Mouse (Mus musculus) hindbrain, embryonic 10.5 days (tissue): ENCODE measurements around the gene Pgam5. TPM values are rescaled to one million over a fixed set of nuclear protein-coding genes. Genes with fewer than 3 reads are reported as not detected.

Experiments
- DNase-seq: peaks from one replicate; pipeline ENCODE4 v3.0.0-alpha.2; 2017; ENCODE audit warnings: low spot score
- H3K27ac ChIP-seq: fragments of 300-500 bp; sonication (generic); 2 replicates; pipeline ENCODE4 v1.5.1; 2016; ENCODE audit warnings: mild to moderate bottlenecking, moderate library complexity
- H3K27me3 ChIP-seq: fragments of 300-500 bp; sonication (generic); 2 replicates; pipeline ENCODE4 v1.6.1; 2016; ENCODE audit warnings: mild to moderate bottlenecking; ENCODE audit not compliant: poor library complexity, insufficient read depth, severe bottlenecking
- H3K36me3 ChIP-seq: fragments of 300-500 bp; sonication (generic); 2 replicates; pipeline ENCODE4 v1.6.1; 2016; ENCODE audit warnings: mild to moderate bottlenecking, moderate library complexity
- H3K4me1 ChIP-seq: fragments of 300-500 bp; sonication (generic); replicated peaks from 2 replicates; pipeline ENCODE4 v1.6.1; 2016; ENCODE audit warnings: mild to moderate bottlenecking
- H3K4me3 ChIP-seq: fragments of 300-500 bp; sonication (generic); 2 replicates; pipeline ENCODE4 v1.5.1; 2016; ENCODE audit warnings: mild to moderate bottlenecking, moderate library complexity
- H3K9me3 ChIP-seq: fragments of 300-500 bp; sonication (generic); 2 replicates; pipeline ENCODE4 v1.6.1; 2016; ENCODE audit warnings: mild to moderate bottlenecking, moderate library complexity
- WGBS: fragments of 180-500 bp; shearing (Covaris S2); methylation state at CpG from one replicate; pipeline ENCODE4 v1.1.7; 2016; 5-methylcytosine and 5-hydroxymethylcytosine counted together
- polyA plus RNA-seq: library from polyadenylated mRNA; unstranded; fragments of >200 nt; fragmentation: Nextera tagmentation; extraction: Ambion mirVana; gene quantifications from 2 replicates; pipeline ENCODE4 v1.2.1, GENCODE M21; 2016

Gene Pgam5
- polyA plus RNA-seq, 1 experiment from 2014 or later, result 92.7 TPM

DNA sequence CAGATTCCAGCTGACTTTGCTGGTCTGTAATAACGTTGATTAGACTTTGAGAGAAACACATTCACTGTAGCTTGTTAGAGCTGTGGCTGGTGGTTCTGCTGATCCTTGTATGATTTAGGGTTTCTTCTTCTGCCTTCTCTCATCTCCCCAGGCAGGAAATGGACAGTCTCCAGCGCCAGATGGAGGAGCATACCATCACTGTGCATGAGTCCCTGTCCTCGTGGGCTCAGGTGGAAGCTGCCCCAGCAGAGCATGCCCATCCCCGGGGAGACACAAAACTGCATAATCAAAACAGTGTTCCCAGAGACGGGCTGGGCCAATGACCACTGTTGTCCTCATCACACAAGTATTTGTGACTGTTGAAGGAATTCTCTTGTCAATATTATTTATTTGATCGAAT lies 47.0 kb downstream of the Pgam5 start:
- 86% methylated on average over 6 of the region's 6 CpGs for WGBS
- Histone ChIP-seq H3K36me3 (peaks cover 79% of the 10 kb centered on the region), H3K27ac (no peak overlapping the region), H3K4me3 (no peak overlapping the region), H3K27me3 (no peaks in the 10 kb centered on the region), H3K9me3 (no peaks in the 10 kb centered on the region), H3K4me1 (no peaks in the 10 kb centered on the region)
- no peak for DNase-seq

DNA sequence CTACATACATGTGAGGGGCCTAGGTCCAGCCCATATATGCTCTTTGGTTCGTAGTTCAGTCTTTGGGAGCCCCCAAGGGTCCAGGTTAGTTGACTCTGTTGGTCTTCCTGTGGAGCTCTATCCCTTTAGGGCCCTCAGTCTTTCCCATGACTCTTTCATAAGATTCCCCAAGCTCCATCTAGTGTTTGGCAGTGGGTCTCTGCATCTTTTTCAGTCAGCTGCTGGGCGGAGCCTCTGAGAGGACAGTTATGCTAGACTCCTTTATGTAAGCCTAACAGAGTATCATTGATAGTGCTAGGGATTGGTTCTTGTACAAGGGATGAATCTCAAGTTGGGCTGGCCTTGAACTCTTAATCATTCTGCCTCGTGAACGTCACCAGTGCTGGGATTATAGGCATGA lies 49.4 kb downstream of the Pgam5 start:
- H3K4me3 ChIP-seq, result no peak overlapping the region
- DNase-seq, result no peak
- 93% methylated on average over 4 of the region's 4 CpGs for WGBS
- H3K27me3 ChIP-seq, result no peaks in the 10 kb centered on the region
- no peak overlapping the region for H3K27ac ChIP-seq
- H3K36me3 ChIP-seq, result peaks cover 96% of the 10 kb centered on the region
- H3K9me3 ChIP-seq, result no peaks in the 10 kb centered on the region
- no peaks in the 10 kb centered on the region for H3K4me1 ChIP-seq

DNA sequence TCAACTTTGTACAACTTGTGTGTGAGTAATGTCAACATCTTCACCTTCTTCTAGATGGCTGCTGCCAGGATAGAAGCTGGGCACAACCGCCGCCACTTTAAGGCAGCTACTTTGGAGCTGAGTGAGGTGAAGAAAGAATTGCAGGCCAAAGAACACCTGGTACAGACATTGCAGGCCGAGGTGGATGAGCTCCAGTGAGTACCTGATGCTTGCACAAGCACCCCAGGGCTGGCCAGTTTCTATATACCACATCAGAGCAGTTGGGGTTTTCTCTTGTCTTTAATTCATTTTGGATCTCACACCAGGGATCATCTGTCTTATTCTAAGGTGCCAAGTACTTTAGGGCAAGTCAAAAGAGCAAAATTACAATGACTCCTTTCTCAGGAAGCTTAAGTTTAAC lies 52.9 kb downstream of the Pgam5 start:
- Histone ChIP-seq H3K27me3 (no peaks in the 10 kb centered on the region), H3K27ac (no peak overlapping the region), H3K4me1 (no peaks in the 10 kb centered on the region), H3K4me3 (no peak overlapping the region), H3K9me3 (no peaks in the 10 kb centered on the region), H3K36me3 (peaks cover 100% of the 10 kb centered on the region)
- WGBS, result 92% methylated on average over 3 of the region's 3 CpGs
- no peak for DNase-seq

DNA sequence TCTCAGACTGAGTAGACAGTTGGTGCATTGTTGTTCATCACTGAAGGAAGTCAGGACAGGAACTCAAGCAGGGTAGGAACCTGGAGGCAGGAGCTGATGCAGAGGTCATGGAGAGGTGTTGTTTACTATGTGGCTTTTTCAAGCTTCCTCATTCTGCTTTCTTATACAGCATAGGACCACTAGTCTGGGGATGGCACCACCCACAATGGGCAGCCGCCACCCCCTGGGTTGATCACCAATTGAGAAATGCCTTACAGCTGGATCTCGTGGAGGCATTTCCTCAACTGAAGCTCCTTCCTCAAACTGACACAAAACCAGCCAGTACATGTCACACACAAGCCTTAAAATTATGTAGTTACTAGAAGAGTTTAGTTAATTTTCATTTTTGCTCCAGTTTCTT lies 58.4 kb downstream of the Pgam5 start:
- 86% methylated on average over 2 of the region's 2 CpGs for WGBS
- Histone ChIP-seq H3K27me3 (no peaks in the 10 kb centered on the region), H3K9me3 (no peaks in the 10 kb centered on the region), H3K4me3 (no peak overlapping the region), H3K27ac (no peak overlapping the region), H3K36me3 (peaks cover 100% of the 10 kb centered on the region), H3K4me1 (no peaks in the 10 kb centered on the region)
- DNase-seq, result no peak

Other genes with a start within 250 kb of the Pgam5 start
- 4.2 and 5.9 TPM in 2 replicates for gene Gm17655, start 197.4 kb downstream of the Pgam5 start, polyA plus RNA-seq
- 1.2 and 1.4 TPM in 2 replicates for gene Gm35315, start 175.5 kb downstream of the Pgam5 start, polyA plus RNA-seq
- 1.3 and 1.6 TPM in 2 replicates for gene Plcxd1, start 169.9 kb downstream of the Pgam5 start, polyA plus RNA-seq
- gene Gtpbp6, start 161.7 kb downstream of the Pgam5 start, polyA plus RNA-seq, result 37.3 and 37.7 TPM in 2 replicates
- gene Zfp605, start 159.8 kb downstream of the Pgam5 start, polyA plus RNA-seq, result 5.8 and 6.1 TPM in 2 replicates
- 59.0 and 63.8 TPM in 2 replicates for gene Chfr, start 134.1 kb downstream of the Pgam5 start, polyA plus RNA-seq
- gene Golga3, start 93.2 kb downstream of the Pgam5 start, polyA plus RNA-seq, result 17.2 and 19.5 TPM in 2 replicates
- 29.6 and 30.4 TPM in 2 replicates for gene Ankle2, start 38.9 kb downstream of the Pgam5 start, polyA plus RNA-seq
- 12.1 and 14.4 TPM in 2 replicates for gene Pxmp2, start 16.3 kb upstream of the Pgam5 start, polyA plus RNA-seq
- 33.4 and 44.2 TPM in 2 replicates for gene Pole, start 16.4 kb upstream of the Pgam5 start, polyA plus RNA-seq
- gene P2rx2, start 73.3 kb upstream of the Pgam5 start, polyA plus RNA-seq, result 0.57 and 0.92 TPM in 2 replicates
- not detected in 2 replicates for gene Lrcol1, start 74.8 kb upstream of the Pgam5 start, polyA plus RNA-seq
- 14.9 and 19.2 TPM in 2 replicates for gene Fbrsl1, start 178.6 kb upstream of the Pgam5 start, polyA plus RNA-seq